Mouse (Mus musculus): ENCODE measurements around the gene Nell2. TPM values are rescaled to one million over a fixed set of nuclear protein-coding genes. Genes with fewer than 3 reads are reported as not detected.
"Not testable (repeated sequence)": the region's sequence is repeated elsewhere in the genome, so short reads cannot be mapped to it uniquely, and the experiment has no call there.

The Nell2 gene
- polyA plus RNA-seq, 1 experiment, result 0.88 TPM

DNA sequence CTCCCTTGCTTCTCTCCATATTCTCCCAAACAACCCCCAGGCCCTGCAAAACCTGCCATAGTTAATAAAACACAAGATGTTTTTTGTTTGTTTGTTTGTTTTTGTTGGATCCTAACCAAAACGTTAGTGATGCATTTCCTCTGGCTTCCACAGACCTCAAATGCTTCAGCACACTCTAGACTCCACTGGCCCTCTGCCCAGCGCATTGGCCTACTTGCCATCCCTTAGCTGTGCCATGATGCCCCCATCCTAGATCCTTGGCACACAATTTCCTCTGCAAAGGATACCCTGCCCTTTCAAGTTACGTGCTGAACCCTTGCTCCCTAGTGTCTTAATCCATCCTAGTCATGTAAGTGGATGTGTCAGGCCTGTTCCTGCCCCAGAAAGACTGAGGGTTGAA is 255.1 kb downstream of the Nell2 start:
- DNase-seq (ENCODE audit: low read depth, low spot score), result no peak
- 82% methylated on average over 3 of the region's 3 CpGs for WGBS

DNA sequence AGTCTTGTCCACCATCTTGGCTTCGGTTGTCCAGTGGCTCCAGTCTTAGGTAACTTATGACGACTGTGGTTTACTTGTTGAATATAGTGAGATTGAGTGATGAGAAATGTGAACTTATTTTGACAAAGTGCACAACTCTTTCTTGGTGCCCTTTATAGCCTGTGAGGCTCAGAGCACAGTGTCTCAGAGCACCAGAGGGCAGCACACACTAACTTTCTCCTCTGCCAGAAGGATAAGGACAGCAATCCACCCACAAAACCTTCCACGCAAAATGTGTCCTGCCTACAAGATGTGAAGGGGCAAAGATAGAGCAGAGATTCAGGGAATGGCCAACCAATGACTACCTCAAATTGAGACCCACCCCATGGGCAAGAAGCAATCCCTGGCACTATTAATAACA is 256.2 kb downstream of the Nell2 start:
- WGBS, result 89% methylated on average over 3 of the region's 3 CpGs
- DNase-seq (ENCODE audit: low read depth, low spot score), result no peak

DNA sequence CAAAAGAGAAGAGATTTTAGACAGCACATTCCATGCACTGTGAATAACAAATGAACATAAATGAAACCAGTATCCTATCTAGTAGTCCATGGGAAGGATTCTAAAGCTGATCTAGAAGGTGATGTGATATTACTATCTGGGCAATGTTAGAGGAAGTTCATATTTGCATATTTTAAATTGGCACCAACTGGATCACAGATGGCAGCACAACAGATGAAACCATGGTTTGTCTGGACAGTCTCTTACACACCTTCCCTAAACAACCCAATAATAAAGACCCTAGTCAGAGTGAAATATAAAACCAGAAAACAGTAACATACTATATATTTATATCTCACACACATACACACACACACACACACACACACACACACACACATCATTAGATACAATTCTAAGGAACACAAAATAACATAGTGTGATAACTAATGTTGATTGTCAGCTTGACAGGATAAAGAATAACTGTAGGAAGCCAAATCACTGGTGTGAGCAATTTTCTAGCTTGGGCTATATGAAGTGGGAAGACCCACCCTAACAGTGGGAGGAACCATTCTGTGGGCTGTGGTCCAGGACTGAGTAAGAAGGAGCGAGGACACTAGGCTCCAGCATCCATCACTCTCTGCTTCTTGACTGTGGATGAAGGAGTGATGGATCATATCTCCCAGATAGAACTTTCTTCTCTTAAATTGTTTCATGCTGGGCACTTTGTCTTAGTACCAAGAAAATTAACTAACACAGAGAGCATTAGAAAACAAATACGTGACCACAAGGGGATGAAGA is 268.5 kb downstream of the Nell2 start:
- no peak for DNase-seq (ENCODE audit: low read depth, low spot score)
- WGBS, result 88% methylated on average over 2 of the region's 2 CpGs

DNA sequence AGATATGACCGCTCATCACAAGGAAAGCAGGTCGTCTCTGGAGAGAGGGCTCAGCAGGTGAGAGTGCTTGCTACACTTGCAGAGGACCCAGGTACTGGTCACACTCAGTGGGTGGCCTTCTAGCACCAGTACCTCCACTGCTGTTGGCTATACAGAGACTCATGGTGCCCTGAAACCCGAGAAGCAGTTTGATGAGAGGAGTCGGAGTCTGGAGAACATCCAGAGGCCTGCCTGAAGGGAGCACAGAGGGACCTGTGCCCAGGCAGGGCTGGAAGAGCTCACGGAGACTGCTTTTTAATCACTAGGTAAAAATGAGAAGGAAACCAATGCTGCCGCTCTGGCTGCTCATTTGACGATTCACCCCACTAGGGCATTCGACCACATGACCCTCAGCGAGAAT is 271.2 kb downstream of the Nell2 start:
- no peak for DNase-seq (ENCODE audit: low read depth, low spot score)
- whole genome bisulfite sequencing, result 65% methylated on average over 9 of the region's 9 CpGs

DNA sequence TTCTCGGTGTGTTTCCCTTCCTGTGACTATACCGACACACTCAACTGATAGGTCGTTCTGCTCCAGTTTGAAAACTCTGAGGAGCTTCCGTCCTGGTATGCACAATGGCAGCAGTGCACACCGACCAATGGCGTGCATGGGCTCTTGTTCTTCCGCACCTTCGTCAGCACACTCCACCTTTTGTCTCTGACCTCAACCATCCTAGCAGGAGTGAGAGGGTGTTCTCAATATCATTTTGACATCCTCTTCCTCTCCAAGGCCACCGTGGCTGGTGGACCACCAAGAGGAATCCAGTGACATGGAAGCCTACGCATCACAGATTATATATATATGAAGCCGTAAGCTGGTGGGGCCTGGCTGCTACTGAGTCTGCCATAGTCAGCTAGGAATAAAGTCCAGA is 282.8 kb downstream of the Nell2 start:
- no peak for DNase-seq (ENCODE audit: low read depth, low spot score)
- WGBS, result 92% methylated on average over 11 of the region's 11 CpGs

GRCm38 (mm10) chr15:95243876-95244275 is 284.5 kb downstream of the Nell2 start:
- WGBS, result 76% methylated on average over 8 of the region's 8 CpGs
- no peak for DNase-seq (ENCODE audit: low read depth, low spot score)

GRCm38 (mm10) chr15:95241161-95241560 is 287.2 kb downstream of the Nell2 start:
- 88% methylated on average over 3 of the region's 3 CpGs for WGBS
- no peak for DNase-seq (ENCODE audit: low read depth, low spot score)

DNA sequence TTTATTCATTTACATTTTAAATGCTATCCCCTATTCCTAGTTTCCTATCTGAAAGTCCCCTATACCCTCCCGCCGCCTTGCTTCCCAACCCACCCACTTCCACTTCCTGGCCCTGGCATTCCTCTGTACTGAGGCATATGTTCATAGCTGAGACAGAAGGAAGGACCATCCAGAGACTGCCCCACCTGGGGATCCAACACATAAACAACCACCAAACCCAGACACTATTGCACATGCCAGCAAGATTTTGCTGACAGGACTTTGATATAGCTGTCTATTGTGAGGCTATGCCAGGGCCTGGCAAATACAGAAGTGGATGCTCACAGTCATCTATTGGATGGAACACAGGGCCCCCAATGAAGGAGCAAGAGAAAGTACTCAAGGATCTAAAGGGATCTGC is 291.3 kb downstream of the Nell2 start:
- DNase-seq (ENCODE audit: low read depth, low spot score), result not testable (repeated sequence)
- WGBS, result 97% methylated on average over 2 of the region's 2 CpGs

- 80% methylated on average over 3 of the region's 3 CpGs for WGBS
- no peak for DNase-seq (ENCODE audit: low read depth, low spot score)
Observed at GRCm38 (mm10) chr15:95236509-95236908, 291.9 kb downstream of the Nell2 start.

DNA sequence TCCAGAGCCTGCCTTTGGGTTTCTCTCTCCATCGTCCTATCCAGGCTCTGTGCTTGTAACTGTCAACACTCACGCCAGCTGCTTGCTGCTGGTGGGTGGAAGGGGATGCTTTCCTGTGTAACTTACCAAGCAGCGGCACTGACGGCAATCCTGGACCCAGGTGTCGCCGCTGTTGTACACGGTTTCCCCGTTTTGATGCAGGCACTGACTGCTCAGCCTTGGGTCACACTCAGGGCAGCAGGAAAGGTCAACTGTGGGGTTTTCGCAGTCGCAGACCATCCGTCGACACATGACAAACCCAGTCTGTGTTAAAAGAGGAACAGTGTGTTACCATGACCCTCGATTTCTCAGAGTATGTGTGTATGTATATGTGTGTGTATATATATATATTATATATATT is 297.2 kb downstream of the Nell2 start:
- DNase-seq (ENCODE audit: low read depth, low spot score), result no peak
- WGBS, result 83% methylated on average over 13 of the region's 13 CpGs

DNA sequence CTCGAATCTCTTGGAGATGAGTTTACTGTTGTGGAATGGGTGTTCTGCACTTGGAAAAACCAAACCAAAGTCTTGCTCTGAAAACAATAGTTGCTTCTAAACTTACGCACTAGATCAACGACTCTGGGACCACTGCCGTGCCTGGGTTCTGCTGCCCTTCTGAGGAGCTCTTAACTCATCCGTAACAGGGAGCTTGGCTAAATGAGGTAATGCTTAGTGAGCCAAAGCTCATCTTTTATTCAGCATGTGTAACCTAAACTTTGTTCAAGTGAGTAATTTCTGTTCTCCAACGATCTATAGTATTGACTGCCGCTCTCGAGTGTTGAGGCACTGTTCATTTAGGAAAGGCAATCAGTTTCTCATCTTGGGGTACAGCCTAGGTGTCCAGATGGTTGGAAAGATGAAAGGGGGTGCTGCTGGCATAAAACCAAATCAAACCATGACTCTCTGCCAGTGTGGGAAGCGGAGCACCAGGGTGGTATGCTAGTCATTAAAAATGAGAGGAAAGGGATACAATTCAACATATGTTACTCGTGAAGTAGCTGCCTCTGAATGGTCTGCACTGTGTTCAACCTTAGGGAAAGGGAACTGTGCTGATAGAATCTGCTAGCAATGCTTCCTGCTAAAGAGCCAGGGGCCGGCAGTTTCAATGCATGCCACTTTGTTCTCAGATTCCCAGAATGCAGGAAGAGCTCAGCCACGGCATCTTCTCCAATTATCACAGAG is 311.6 kb downstream of the Nell2 start:
- 80% methylated on average over 12 of the region's 12 CpGs for WGBS
- DNase-seq (ENCODE audit: low read depth, low spot score), result no peak

DNA sequence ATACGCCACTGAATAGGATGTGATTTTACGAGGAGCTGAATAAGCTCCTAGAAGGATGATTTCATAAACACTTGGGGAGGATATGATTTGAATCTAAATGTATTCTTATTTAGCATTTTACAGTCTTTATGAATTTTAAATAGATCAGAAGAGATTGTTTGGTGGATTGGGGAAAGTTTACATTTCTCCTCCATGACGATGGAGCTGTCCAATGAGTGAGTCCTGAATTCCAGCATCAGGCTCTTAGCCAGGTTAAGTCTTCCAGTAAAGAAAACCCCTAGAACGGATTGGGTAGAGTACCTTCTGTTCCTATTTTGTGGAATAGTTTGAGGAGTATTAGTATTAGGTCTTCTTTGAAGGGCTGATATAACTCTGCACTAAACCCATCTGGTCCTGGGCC is 317.8 kb downstream of the Nell2 start:
- DNase-seq (ENCODE audit: low read depth, low spot score), result no peak
- WGBS, result 74% methylated on average over 4 of the region's 4 CpGs

DNA sequence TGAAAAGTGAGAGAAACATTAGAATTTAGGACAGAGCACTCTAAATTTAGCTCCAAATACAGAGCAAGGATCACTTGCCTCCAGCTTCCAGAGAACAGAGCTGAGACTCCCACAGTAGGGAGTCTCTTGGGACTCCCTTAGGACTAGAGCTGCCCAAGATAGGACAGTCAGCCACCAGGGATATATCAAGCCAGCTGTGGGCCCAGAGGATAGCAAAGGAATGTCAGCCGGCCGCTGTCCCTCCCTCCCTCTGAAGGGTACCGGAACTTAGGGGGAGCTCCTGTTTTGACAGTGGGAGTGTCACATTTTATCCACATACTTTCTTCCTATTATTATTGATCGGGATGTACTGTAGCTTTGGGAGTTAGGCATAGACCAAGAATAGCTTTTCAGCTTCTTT is 319.2 kb downstream of the Nell2 start:
- WGBS, result 57% methylated on average over 4 of the region's 4 CpGs
- DNase-seq (ENCODE audit: low read depth, low spot score), result no peak

DNA sequence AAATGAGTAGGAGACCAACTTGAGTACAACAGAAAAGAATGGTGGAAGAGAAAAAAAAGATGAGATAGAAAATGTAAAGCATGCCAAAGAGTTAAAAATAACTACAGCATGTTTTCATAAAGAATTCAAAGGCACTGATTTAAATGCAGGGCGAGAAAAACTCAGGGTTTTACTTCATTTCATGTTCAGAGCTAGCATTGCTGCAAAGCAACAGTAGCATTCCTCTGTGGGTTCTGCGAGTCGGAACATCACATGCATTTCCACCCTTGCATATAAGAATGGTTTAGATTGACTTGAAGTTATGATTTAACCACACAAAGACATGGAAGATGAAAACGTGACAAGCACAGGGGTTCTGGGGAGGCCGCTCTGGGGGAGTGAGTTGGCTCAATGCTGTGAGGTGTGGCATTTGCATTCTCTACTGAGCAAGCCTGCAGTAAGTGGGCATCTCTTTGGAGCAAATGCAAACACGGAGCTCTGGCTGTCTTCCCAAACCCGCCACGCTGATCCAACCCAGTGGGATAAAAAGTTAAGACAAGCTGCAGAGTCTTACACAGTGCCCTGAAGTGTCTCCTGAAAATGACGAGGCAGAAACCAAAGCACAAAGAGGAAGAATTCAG is 334.6 kb downstream of the Nell2 start:
- WGBS, result 48% methylated on average over 9 of the region's 9 CpGs
- no peak for DNase-seq (ENCODE audit: low read depth, low spot score)

DNA sequence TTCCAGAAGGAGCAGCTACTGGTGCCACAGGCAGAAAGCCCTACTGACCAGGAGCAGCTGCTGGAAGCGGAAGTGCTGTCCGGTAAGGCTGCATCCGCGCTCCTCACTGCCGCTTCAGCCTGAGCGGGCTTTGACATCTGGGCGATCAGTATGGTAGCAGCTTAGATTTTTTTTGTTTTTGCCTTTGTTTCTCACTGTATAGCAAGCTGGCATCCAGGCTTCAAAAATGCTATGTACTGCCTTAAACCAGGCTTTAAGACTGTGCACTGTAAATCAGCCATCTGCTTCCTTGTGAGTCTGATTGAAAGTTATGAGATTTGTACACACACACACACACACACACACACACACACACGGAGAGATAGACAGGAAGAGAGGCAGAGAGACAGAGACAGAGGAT is 335.4 kb downstream of the Nell2 start:
- DNase-seq (ENCODE audit: low read depth, low spot score), result no peak
- 75% methylated on average over 8 of the region's 8 CpGs for WGBS

GRCm38 (mm10) chr15:95186226-95186625 is 342.1 kb downstream of the Nell2 start:
- no peak for DNase-seq (ENCODE audit: low read depth, low spot score)
- WGBS, result 31% methylated on average over 10 of the region's 10 CpGs

- no peak for DNase-seq (ENCODE audit: low read depth, low spot score)
- WGBS, result 26% methylated on average over 9 of the region's 9 CpGs
Observed at GRCm38 (mm10) chr15:95185419-95185818, 342.9 kb downstream of the Nell2 start.

- WGBS, result 29% methylated on average over 5 of the region's 5 CpGs
- no peak for DNase-seq (ENCODE audit: low read depth, low spot score)
Observed at GRCm38 (mm10) chr15:95183450-95183849, 344.9 kb downstream of the Nell2 start.

- DNase-seq (ENCODE audit: low read depth, low spot score), result no peak
- WGBS, result 59% methylated on average over 3 of the region's 3 CpGs
Observed at GRCm38 (mm10) chr15:95156828-95157227, 371.5 kb downstream of the Nell2 start.

- no peak for DNase-seq (ENCODE audit: low read depth, low spot score)
- 75% methylated on average over 2 of the region's 2 CpGs for WGBS
Observed at GRCm38 (mm10) chr15:95145118-95145517, 383.2 kb downstream of the Nell2 start.

DNA sequence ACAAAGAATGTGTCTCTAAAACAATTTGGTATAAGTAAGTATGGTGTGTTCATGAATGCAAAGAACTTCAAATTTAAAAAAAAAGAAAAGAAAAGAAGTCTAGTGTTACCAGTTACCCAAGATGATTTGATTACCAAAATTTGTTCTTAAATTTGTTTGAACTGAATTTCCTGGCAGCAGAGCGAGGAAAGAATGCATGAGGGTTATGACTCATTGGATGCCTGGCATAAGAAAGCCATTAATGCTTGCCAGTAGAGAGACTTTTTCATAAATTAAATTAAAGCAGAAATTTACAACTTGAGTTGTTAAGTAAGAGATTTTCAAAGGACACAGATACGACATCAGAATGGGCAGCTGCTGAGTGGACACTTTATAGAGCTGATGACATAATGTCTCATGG is 384.2 kb downstream of the Nell2 start:
- WGBS, result 49% methylated on average over 2 of the region's 2 CpGs
- no peak for DNase-seq (ENCODE audit: low read depth, low spot score)
